Mouse (Mus musculus) layer of hippocampus, postnatal 25 days (tissue): ENCODE measurements around the gene Slco2a1. TPM values are rescaled to one million over a fixed set of nuclear protein-coding genes. Genes with fewer than 3 reads are reported as not detected.

ENCODE experiments used
- DNase-seq, 2 experiments: peaks; one replicate each; pipeline ENCODE4 v3.0.0; 2022; ENCODE audit warnings: mixed read lengths in 2 of 2, low spot score in 1 of 2; ENCODE audit errors: extremely low spot score in 1 of 2
- total RNA-seq, 2 experiments: library from RNA; stranded (reverse); gene quantifications; 2 replicates each; pipeline ENCODE4 v1.2.3; 2021

Slco2a1 gene
- total RNA-seq: 1 to 10 TPM; 2.6 to 2.7 TPM

- no peak for DNase-seq
Measured at GRCm38 (mm10) chr9:102988462-102988861, at the start of gene Slco2a1. Gene Slco2a1, plus strand, starts transcription at chr9:102988712.

- no peak for DNase-seq
Measured at GRCm38 (mm10) chr9:102942221-102942620, 46.3 kb upstream of the Slco2a1 start.

GRCm38 (mm10) chr9:102944891-102945290 is 43.6 kb upstream of the Slco2a1 start:
- no peak for DNase-seq

GRCm38 (mm10) chr9:102946469-102947015 is 42.0 kb upstream of the Slco2a1 start:
- no peak for DNase-seq

GRCm38 (mm10) chr9:102948706-102949105 is 39.8 kb upstream of the Slco2a1 start:
- DNase-seq: no peak

- DNase-seq: no peak
Measured at GRCm38 (mm10) chr9:102951091-102951994, 37.2 kb upstream of the Slco2a1 start.

- no peak for DNase-seq
Measured at GRCm38 (mm10) chr9:102955866-102956265, 32.6 kb upstream of the Slco2a1 start.

- DNase-seq: no peak
Measured at GRCm38 (mm10) chr9:102958703-102959102, 29.8 kb upstream of the Slco2a1 start.

- DNase-seq: no peak
Measured at GRCm38 (mm10) chr9:102961356-102962092, 27.0 kb upstream of the Slco2a1 start.

- no peak for DNase-seq
Measured at GRCm38 (mm10) chr9:102962093-102962788, 26.3 kb upstream of the Slco2a1 start.

- DNase-seq: no peak
Measured at GRCm38 (mm10) chr9:102963321-102963720, 25.2 kb upstream of the Slco2a1 start.

- DNase-seq: no peak
Measured at GRCm38 (mm10) chr9:102964644-102965043, 23.9 kb upstream of the Slco2a1 start.

GRCm38 (mm10) chr9:102972393-102973050 is 16.0 kb upstream of the Slco2a1 start:
- no peak for DNase-seq

GRCm38 (mm10) chr9:102975887-102976286 is 12.6 kb upstream of the Slco2a1 start:
- DNase-seq: no peak

- DNase-seq: no peak
Measured at GRCm38 (mm10) chr9:102977090-102977489, 11.4 kb upstream of the Slco2a1 start.

- DNase-seq: no peak
Measured at GRCm38 (mm10) chr9:102977791-102978492, 10.6 kb upstream of the Slco2a1 start.

- no peak for DNase-seq
Measured at GRCm38 (mm10) chr9:102979011-102979700, 9.4 kb upstream of the Slco2a1 start.

- no peak for DNase-seq
Measured at GRCm38 (mm10) chr9:102979956-102980355, 8.6 kb upstream of the Slco2a1 start.

- DNase-seq: no peak
Measured at GRCm38 (mm10) chr9:102980420-102980819, 8.1 kb upstream of the Slco2a1 start.
